Mouse (Mus musculus) kidney, postnatal 25 days (tissue): ENCODE data around the gene Rab44.

Source experiments
- DNase-seq, 2 experiments: peaks; one replicate each; pipeline ENCODE4 v3.0.0; 2021; ENCODE audit warnings: mixed read lengths in 2 of 2

Gene Rab44

DNA sequence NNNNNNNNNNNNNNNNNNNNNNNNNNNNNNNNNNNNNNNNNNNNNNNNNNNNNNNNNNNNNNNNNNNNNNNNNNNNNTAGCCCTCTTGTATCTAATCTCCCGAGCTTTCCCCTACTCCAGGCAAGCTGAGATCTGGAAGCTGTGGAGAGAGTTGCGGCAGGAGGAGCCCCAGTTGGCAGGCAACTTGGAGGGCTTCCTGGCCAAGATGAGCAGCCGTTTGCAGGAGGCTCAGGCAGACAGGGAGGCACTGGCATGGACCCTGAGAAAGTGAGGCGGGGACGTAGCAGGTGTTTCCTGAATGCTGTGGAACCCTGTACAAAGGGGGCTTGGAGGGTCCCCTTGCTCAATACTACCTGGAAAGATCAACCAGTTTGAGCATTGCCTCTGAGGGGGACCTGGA is 21.1 kb downstream of the Rab44 start:
- DNase-seq: no peak

DNA sequence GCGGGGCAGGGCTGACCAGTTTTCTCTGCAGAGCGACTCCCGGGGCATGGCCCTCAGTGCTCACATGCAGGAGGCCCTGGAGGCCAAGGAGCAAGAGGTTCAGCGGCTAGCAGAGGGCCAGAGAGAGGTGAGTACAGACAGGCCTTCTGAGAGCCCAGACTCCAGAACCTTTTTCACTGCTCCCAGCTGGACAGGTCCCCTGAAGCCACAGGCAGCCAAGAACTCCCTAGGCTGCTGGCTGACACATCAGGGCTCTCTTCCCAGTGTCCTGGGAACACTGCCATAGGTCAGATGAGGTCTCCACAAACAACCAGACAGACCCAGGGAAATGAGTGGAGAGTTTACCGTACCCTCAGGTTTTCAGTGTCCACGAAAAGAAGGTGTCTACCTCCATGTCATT is 22.3 kb downstream of the Rab44 start:
- DNase-seq: peak; percentile 76 to 89

DNA sequence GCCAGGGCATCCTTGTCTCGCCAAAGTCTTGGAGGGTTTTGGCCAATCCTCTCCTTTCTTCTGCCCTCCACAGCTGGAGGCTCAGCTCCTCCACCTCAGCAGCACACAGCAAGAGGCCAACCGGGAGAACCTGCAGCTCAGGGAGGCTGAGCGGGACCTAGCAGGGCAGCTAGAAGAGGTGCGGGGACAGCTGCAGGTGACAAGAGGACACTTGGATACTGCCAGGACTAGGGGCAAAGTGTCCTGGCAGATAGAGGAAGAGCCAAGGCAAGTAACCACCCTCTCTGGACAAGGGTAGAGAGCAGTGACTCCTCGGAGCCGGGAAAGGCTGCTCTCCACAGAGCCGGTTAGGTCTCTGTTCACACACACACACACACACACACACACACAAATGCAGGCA is 24.0 kb downstream of the Rab44 start:
- DNase-seq: no peak

DNA sequence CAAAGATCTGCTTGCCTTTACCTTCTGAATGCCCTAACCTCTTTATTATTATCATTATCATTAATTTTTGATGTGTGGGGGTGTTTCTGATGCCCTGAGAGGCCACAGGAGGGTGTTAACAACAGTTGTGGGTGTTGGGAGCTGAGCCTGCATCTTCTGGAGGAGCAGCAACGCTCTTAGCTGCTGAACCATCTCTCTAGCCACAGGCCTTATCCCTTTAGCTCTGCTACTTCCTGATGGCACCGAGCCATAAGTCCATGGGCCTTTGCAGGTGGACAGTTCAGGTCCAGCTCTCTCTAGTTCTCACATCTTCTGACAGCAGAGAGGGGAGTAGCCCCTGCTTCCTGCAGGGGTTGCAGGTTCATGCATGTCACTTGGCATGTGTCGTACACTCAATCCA is 27.6 kb downstream of the Rab44 start:
- DNase-seq: peak in 1 of 2 experiments; percentile 26

DNA sequence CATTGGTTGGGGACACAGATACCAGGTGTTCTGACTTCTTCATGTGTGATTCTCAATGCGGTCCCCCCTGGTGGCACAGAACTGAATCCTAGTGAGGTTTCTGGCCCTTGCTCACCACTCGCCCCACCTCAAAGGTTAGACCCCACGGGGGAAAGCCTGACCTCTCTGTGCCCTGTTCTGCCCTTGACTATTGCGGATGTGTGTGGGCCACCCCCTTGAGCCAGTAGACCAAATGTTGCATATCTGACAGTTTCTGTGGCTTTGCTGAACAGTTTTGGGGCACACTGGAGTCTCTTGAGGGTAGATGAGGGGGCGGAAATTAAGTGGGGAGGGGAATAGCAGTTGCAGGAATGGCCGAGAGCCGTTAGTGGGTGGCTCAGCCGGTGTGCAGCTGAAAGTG is 29.3 kb downstream of the Rab44 start:
- DNase-seq: no peak

DNA sequence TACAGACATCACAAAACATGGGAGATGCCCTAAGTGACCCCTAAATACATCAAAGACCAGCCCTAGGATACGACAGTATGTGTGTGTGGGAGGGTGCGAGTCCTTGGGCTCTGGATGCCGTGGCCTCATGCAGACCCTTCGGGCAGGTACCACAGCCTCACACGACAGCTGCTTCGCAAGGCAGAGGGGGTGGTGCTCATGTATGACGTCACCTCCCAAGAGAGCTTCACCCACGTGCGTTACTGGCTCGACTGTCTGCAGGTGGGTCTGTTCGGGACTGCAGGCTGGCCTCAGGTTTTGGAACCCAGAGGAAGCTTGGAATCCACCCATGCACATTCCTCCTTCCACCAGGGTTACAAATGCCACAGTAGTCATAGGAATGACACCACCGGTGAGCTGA is 31.2 kb downstream of the Rab44 start:
- no peak for DNase-seq

DNA sequence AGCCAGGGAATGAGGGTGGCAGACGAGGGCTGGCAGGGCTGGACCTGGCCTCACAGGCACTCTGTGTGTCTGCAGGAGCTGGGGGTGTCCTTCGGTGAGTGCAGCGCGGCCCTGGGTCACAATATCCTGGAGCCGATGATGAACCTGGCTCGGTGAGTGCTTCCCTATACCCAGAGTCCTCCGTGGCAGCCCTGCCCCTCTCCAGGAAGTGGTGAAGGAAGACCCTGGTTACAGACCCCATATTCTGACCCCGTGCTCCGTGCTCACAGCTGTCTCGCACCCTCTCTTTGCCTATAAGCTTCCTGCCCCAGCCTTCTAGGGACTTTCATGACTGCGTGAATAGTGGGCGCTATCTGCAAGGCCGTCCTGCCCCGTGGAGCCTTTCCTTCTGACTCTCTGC is 33.3 kb downstream of the Rab44 start:
- DNase-seq: no peak

DNA sequence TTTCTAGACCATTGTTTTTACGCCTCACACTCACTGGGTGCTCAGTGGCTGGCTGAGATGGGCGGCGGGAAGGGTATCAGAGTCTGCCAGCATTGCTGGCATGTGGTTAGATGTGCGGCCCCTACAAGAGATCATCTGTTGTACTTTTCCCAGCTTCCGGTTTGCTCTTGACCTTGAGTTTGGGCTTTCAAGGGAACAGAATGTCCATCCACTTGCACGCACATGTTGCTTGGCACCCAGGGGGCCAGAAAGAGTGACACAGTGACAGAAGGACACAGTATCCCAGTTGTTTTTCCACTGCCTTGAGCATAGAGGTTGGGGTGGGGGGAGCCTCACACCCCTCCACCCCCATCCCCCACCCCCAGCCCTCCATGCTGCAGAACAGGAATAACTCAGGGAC is 33.8 kb downstream of the Rab44 start:
- no peak for DNase-seq

DNA sequence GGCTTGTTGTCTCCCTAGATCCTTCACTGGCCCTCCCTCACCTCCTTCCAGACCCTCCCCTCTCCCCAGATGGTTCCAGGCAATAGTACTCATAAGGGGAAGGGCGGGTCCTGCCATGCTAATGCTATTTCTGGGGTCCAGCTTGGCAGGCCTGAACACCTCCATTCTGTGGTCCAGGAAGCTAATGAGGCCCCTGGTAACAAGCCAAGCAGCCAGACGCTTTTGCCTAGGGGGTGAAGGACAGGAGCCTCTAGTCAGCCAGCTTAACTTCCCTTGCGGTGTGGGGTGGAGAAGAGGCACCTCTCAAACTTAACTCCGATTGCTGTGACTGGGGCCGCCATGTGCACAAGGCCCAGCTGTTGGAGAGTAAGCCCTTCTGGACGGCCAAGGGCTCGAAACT is 35.8 kb downstream of the Rab44 start:
- DNase-seq: no peak

DNA sequence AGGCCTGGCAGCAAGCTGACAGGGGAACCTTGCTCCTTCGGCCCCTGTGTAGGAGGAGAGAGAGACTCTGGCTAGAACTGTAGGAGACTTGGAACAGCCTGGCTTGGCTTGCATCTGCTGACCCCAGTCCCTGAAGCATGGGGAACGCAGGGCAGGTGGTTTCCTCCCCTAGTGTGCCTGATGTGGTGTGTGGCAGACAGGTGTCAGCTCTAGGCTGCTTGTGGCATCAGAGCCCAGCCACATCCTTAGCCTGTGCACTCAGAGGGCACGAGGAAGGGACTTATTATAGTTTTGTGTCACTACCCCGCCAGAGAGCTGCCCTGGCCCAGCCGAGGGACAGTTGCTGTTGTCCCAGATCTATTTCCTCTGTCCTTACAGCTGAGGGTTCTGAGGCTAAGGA is 38.6 kb downstream of the Rab44 start:
- DNase-seq: no peak

DNA sequence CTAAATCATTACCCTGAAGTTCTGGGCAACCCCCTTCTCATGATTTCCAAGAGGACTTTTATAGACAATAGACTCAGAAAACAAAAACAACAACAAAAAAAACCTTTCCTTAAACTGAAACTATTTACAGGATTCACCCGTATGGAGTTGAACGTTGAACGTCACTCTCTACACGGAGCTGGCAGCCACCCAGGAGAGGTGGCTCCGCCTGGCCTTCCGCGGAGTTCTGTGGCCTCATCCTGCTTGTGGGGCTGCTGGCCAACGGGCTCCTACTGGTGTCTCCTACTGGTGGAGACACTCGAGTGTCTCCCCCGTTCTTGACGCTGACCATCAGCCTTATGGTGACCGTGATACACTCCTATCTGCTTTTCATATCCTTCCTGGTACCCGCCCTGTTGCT is 40.3 kb downstream of the Rab44 start:
- peak; percentile 56 to 64 for DNase-seq

DNA sequence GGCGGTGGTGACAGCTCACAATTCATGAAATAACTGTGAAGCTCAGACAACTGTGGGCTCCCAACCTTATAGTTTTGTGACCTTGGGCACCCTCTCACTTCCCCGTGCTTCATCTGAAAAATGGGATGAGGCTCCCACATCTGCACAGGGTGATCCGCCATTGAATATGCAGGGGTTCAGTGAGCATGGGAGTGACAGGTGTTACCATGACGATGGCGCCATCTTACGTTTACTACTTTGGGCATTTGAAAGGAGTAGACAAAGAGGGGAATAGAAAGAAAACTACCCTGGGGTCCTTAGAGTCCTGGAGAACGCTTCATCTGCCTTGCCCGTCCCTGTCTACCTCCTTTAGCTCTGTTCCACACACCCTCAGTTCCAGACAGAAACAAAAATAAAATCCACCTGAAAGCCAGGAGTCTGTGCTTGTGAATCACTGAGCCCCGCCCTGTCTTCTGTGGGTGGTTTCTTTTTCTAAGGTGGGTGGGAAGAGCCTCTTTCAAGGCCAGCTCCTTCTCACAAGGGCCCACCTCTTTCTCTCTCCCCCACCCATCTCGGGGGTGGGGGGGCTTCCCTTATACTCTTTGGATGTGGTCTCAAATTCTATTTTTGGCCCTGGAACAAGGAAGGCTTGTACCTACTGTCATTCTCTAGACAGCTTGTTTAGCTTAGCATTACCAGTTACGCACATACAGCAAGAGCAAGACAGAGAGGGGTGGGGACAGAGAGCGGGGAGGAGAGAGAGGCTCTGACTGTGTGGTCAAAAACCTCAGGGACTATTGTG is 41.6 kb downstream of the Rab44 start:
- no peak for DNase-seq

DNA sequence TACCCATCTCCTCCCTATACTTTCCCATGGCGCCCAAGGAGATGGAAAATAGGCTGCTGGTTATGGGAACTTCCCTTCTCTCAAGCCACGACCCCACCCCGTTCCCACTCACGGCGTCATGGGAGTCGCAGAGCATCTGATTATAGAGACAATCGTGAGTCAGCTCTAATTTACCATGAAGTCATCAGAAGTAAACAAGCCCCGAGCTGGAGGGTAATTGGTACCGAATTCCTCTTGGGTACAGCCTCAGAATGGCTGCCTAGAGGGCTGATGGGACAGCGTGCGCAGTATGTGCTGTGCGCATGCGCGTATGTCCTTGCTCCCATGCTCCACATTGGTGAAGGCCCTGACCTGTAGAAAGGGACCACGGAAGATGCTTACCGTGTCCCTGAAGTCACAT is 42.5 kb downstream of the Rab44 start:
- no peak for DNase-seq

DNA sequence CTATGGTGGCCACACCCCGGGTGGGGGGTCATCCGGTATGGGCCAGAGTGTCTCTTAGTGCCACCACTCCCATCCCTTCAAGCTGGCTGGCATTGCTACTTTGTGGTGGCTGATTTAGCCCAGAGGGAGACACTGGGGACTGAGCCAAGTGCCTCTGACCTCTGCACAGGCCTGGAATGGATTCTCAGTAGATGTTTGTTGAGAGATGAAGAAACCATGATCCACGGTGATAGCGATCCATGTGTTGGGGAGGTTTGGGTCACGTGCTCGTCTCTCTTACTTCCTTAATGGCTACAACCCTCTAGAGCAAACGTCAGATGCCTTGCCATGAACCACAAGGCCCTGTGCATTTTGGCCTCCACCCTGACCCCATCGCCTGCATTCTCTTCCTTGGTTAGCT is 42.9 kb downstream of the Rab44 start:
- no peak for DNase-seq

DNA sequence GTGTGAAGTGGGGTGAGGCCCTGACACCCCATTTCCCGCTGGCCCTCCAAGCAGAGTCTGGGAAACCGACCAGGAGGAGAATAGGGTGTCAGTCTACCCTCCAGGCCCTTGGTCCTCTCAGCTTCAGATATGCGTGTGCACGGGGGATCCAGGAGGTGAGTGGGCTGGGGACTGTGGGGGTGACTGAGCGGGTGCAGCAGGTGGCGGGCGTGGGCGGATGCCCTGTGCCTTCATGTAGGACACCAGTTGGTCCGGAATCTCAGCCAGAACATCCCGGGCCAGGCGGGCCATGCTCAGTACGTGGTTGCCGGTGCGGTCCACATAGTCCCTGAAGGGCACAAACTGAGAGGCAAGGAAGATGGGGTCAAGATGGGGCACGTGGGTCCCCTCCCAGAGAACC is 45.0 kb downstream of the Rab44 start:
- DNase-seq: no peak

DNA sequence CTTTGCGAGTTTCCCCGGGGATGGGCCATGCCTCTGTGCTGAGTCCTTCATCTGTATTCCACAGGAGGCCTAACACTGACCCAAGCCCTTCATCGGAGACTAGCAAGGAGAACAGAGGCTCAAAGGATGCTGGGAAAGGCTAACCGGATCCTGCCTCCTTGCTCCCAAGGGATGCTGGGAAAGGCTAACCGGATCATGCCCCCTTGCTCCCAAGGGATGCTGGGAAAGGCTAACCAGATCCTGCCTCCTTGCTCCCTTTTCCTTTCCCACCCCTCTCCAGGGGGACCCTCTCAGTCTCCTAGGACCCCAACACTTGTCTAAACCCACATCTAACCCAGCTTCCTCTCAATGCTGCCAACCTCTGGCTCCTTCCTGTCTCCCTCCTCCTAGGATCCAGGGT is 45.4 kb downstream of the Rab44 start:
- DNase-seq: no peak

DNA sequence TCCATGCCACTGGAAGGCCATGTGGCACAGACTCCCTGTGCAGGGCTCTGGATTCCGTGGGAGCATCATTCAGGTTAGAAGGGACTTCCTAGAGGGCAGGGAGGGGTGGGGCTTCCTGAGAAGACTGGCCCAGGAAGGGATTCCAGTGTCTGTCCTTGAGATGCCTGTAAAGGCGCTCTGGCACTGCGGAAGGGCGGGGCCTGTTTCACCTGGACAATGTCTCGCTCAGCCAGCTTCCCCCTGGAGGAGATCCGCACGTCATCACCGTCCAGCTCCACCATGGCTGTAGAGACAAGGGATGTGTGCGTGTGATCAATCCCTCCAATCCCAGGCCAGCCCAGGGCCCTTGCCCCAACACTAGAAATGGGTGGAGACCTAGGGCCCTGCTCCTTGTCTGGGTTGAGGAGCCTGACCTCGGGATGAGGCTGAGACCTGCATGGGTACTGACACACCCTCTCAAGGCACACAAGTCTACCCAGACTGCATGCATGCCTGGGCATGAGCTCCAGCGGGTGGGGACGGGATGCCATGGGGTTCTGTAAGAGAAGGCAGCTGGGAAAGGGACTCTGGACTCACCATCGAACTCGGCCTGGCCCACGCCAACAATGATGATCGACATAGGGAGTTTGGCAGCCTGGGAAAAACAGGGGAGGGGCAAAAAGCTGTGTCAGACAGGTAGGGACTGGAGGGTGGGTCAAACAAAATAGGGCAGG is 46.0 kb downstream of the Rab44 start:
- peak in 1 of 2 experiments; percentile 59 for DNase-seq

DNA sequence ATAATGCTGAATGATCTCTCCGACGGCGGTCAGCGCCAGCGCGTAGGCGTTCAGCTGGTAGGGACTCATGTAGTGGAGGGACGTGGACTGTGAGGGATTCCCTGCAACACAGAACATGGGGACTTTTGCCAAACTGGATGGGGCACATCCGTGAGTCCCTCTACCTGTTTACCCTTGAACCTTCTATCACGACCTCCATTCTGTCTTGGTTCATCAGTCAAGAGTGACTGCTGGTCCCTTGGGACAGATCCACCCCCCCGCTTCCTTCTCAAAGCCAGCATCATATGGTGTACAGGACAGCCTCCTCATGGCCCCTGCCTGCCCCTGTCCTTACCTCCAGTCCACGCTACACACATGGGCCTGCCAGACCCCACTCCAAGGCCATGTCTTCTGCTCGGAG is 48.4 kb downstream of the Rab44 start:
- DNase-seq: no peak

DNA sequence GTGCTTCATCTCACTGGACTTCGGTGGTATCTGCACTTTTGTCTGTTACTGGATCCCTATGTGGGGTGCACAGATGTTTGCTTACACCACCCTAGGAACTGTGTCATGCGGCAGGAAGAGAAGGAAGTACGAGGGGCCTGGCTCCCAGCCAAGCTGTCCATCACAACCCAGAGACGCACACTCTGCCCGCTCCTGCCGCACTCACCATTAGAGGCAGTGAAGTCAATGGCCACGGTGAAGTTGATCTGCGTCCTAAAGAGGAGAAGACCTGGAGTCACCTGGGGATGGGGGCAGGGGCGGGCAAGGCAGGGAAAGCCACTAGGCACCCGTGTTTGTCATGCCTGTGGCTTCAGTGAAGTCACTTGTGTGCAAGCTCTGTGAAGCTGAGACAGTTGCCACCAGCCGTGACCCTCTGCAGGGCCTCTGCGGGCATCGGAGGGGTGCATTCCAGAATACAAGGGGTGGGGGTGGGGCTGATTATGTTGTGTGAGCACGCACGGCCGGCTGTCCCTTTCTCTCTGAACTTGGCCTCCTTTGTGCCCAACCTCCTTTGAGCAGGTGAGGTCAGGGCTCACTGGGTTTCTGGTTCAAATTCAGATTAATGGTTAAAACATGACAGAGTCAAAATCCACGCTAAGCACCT is 50.6 kb downstream of the Rab44 start:
- DNase-seq: peak; percentile 61 to 69

DNA sequence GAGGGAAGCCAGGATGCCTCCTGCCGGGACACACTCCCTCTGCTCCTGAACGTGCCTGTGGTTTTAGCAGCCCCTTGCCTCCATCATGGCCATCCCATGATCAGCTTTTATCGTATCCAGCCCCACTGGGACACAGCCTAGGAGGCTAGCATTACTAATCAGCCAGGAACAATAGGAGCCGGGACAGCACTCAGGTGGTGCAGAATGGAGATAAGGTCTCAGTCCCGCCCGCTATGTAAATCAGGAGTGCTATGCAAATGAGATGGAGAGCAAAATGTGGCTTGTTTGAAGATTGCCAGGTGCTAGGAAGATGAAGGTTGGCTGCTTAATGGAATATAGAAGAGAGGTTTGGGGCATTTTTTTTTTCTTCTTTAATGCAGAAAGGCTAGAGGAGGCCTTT is 51.5 kb downstream of the Rab44 start:
- DNase-seq: no peak

DNA sequence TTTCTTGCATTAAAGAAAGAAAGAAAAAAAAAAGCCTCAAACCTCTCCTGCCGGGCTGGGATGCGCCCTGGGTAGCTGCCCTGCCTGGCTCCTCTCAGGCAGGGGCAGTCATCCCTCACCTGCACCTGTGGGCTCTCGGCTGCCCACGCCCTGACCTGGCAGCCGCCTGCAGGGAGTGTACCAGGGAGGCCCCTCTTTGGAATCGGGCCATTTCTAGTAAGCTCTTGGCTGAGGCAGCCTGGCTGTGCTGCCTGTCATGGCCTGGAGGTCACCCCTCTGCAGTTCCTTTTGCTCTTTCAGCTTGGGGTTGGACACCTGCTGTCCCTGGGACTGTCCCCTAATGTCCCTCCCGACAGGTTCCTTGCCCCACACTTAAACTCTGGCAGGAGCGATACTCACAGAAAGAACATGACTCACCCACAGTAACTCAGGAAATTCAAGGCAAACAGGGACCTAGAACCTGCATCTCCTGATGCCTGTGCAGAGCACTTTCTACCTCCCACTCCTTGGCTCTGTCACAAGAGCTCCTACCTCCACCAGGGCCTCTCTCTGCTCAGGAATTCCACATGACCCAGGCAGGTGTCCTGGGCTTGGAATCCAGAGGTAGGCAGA is 52.1 kb downstream of the Rab44 start:
- peak; percentile 41 to 76 for DNase-seq

DNA sequence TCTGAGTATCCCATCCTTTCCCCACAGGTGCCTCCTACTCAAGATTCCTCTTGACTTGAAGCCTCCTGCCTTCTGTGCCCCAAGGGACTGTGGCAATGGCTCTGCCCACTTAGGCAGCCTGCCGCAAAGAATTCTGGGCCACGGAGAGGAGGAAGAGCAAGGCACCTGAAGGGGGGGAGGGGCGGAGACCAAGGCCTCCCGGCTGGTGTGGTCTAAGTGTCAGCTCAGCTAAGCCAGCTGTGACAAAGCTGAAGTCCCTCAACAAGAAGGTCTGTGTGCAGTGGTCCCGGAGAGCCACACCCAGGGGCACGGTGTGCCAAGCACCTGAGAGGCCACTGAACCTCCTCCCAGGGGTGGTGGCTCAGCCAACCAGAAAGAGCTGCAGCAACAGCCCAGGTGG is 53.4 kb downstream of the Rab44 start:
- DNase-seq: peak; percentile 47 to 73

DNA sequence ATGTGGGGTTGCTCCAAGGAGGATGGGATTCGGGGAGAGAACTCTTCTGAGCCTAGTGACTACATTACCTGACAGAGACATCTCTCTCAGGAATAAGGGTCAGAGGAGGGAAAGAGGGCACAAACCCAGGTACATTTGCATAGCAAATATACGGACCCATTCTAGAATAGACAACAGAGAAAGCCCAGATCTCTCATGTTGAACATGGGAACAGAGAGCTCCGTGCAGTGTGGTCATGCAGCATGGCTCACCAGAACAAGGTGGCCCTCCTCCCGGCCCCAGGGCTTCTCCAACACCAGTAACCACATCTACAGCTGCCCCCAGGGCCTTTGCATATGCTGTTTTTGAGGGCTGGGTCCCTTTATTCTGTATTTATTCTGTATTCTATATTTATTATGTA is 54.5 kb downstream of the Rab44 start:
- DNase-seq: no peak
